Mouse (Mus musculus) spleen, adult 2 months (tissue): ENCODE results near the gene Med25. TPM values are rescaled to one million over a fixed set of nuclear protein-coding genes. Genes with fewer than 3 reads are reported as not detected.

Source experiments
- DNase-seq, 2 experiments: peaks; one replicate each; pipeline versions ENCODE4 v3.0.0 to v3.0.0-alpha.2; 2012 to 2021; ENCODE audit warnings: low spot score in 2 of 2, low read depth in 1 of 2
- H3K27ac ChIP-seq: fragments of 200-500 bp; 2 replicates; pipeline ENCODE4 v1.5.1; 2012; ENCODE audit warnings: low read length, inconsistent platforms; ENCODE audit not compliant: insufficient read depth
- H3K27me3 ChIP-seq: fragments of 200-500 bp; 2 replicates; pipeline ENCODE4 v1.6.1; 2012; ENCODE audit warnings: mild to moderate bottlenecking, moderate library complexity, low read length, inconsistent platforms; ENCODE audit not compliant: control insufficient read depth, insufficient read depth
- H3K36me3 ChIP-seq: fragments of 200-500 bp; 2 replicates; pipeline ENCODE4 v1.6.1; 2012; ENCODE audit warnings: mild to moderate bottlenecking, low read length, inconsistent platforms; ENCODE audit not compliant: control insufficient read depth, insufficient read depth
- H3K4me1 ChIP-seq: fragments of 200-500 bp; 2 replicates; pipeline ENCODE4 v1.6.1; 2011; ENCODE audit warnings: inconsistent platforms; ENCODE audit not compliant: control insufficient read depth, insufficient read depth, insufficient read length
- H3K4me3 ChIP-seq: fragments of 200-500 bp; 2 replicates; pipeline ENCODE4 v1.5.1; 2011; ENCODE audit warnings: mild to moderate bottlenecking, inconsistent platforms; ENCODE audit not compliant: insufficient read depth, insufficient read length; ENCODE audit errors: extremely low read depth
- CTCF ChIP-seq: fragments of 200-500 bp; IDR thresholded peaks from 2 replicates; pipeline ENCODE4 v1.5.1; 2011; ENCODE audit warnings: mild to moderate bottlenecking, inconsistent platforms; ENCODE audit not compliant: insufficient read depth, insufficient read length, insufficient replicate concordance; ENCODE audit errors: extremely low read depth
- POLR2A ChIP-seq: fragments of 200-500 bp; IDR thresholded peaks from 2 replicates; pipeline ENCODE4 v1.6.1; 2011; ENCODE audit warnings: low read depth, low read length, inconsistent platforms
- WGBS: fragments of 180-500 bp; shearing (Covaris S2); methylation state at CpG from one replicate; pipeline ENCODE4 v1.1.7; 2018; 5-methylcytosine and 5-hydroxymethylcytosine counted together
- polyA plus RNA-seq: library from polyadenylated mRNA; depleted of rRNA; stranded (reverse); fragments of >200 nt; gene quantifications from 2 replicates; pipeline ENCODE4 v1.2.3, GENCODE M21; 2012

Gene Med25
- polyA plus RNA-seq, 1 experiment: 113 TPM

DNA sequence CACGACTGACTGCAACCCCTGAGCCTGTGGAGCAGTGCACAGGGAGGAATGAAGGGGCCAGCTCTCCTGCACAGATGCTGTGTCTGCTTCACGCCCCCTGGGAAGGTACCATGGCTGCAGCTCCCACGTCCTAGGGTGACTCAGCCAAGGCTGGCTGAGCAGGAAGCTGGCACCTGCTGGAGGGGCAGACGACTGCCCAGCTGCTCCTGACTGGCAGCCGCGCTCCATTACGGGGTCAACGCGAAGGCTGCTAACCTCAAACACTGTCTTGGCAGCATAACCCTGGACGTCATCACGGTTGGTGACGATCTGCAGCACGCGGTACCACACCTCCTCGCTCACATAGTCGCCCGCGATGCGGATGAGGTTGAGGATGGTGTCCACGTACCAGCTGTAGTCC, 12.9 kb upstream of the Med25 start:
- Histone ChIP-seq H3K4me1 (peaks cover 5% of the 10 kb centered on the region; the same call in 1 of the 2 replicates), H3K27me3 (no peaks in the 10 kb centered on the region), H3K27ac (no peak overlapping the region), H3K36me3 (peaks cover 33% of the 10 kb centered on the region), H3K4me3 (no peak overlapping the region)
- WGBS: 90% methylated on average over 20 of the region's 20 CpGs
- DNase-seq: no peak
- TF ChIP-seq POLR2A: no peak
- no peak for TF ChIP-seq CTCF

GRCm38 (mm10) chr7:44901230-44901722, 8.8 kb upstream of the Med25 start:
- TF ChIP-seq POLR2A (no peak), CTCF (peak; percentile 10; the same call in 1 of the 2 replicates)
- H3K27ac ChIP-seq: peak overlapping the region; percentile 91
- peak overlapping the region; percentile 69 for H3K4me3 ChIP-seq
- DNase-seq: peak; percentile 45 to 56
- H3K27me3 ChIP-seq: no peaks in the 10 kb centered on the region
- 16% methylated on average over 21 of the region's 21 CpGs for WGBS
- H3K4me1 ChIP-seq: peaks cover 12% of the 10 kb centered on the region
- peaks cover 21% of the 10 kb centered on the region for H3K36me3 ChIP-seq

DNA sequence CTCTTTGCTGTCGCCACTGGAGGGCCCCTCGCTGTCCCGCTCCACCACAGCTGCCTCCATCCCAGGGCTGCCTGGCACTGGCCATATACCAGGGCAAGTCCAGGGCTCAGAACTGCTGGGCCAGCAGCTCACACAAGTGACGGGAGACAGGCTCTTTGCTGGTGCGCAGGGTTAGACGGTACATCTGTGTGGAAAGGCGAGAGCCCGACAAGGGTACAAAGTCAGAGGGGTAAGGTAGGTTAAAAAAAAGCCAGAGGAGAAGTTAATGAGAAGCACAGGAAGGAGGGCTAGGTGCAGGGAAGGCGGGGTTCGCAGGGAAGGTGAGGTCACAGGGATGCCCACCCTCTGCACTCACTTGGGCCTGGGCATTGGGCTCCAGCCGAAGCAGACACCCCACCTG, 8.1 kb upstream of the Med25 start:
- Histone ChIP-seq H3K27ac (no peak overlapping the region), H3K27me3 (no peaks in the 10 kb centered on the region), H3K36me3 (peaks cover 15% of the 10 kb centered on the region), H3K4me1 (peaks cover 12% of the 10 kb centered on the region), H3K4me3 (no peak overlapping the region)
- TF ChIP-seq POLR2A (no peak), CTCF (no peak)
- no peak for DNase-seq
- 96% methylated on average over 11 of the region's 11 CpGs for WGBS

- Histone ChIP-seq H3K36me3 (peaks cover 5% of the 10 kb centered on the region), H3K27ac (no peak overlapping the region), H3K4me3 (no peak overlapping the region), H3K4me1 (peaks cover 15% of the 10 kb centered on the region), H3K27me3 (no peaks in the 10 kb centered on the region)
- DNase-seq: no peak
- 72% methylated on average over 19 of the region's 19 CpGs for WGBS
- TF ChIP-seq POLR2A (no peak), CTCF (no peak)
Observed at GRCm38 (mm10) chr7:44898607-44899006, 6.1 kb upstream of the Med25 start.

DNA sequence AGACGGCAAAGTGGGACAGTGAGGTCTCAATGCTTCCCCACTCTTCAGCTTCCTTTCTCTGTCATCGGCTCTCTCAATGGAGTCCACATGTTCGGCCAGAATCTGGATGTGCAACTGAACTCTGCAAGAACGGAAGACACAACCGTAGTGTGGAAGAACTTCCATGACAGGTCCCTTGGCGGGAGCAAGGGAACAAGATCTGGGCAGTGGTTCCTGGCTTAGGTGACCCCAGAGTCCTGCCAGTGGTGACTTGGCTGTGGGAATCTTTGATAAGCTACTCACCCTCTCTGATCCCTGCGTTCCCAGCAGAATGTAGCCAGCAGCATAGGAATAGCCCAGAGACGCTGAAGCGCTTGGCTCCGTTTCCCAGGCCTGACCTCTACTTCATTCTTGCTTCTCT, 4.0 kb upstream of the Med25 start:
- TF ChIP-seq CTCF (no peak), POLR2A (no peak)
- Histone ChIP-seq H3K27me3 (no peaks in the 10 kb centered on the region), H3K4me1 (peaks cover 11% of the 10 kb centered on the region), H3K36me3 (peaks cover 2% of the 10 kb centered on the region), H3K27ac (peak overlapping the region; percentile 83), H3K4me3 (peak overlapping the region; percentile 92)
- no peak for DNase-seq
- 40% methylated on average over 10 of the region's 10 CpGs for WGBS

GRCm38 (mm10) chr7:44895593-44896434, 3.3 kb upstream of the Med25 start, which contains the start of gene Fuz:
TSS of gene Fuz (plus strand) at chr7:44896079.
- Histone ChIP-seq H3K27ac (peak within 1 kb of the TSS; percentile 83), H3K4me3 (peak within 1 kb of the TSS; percentile 92), H3K27me3 (no peaks in the 10 kb centered on the region), H3K4me1 (peaks cover 10% of the 10 kb centered on the region), H3K36me3 (peaks cover 2% of the 10 kb centered on the region)
- TF ChIP-seq CTCF: peak; percentile 29; the same call in 1 of the 2 replicates
- no peak for TF ChIP-seq POLR2A
- DNase-seq: peak; percentile 82 to 92
- under 1% methylated on average over 34 of the region's 34 CpGs for WGBS
